Mouse (Mus musculus) liver, embryonic 15.5 days (tissue): ENCODE results near the gene 1810010H24Rik. TPM values are rescaled to one million over a fixed set of nuclear protein-coding genes. Genes with fewer than 3 reads are reported as not detected.

ENCODE experiments used
- ATAC-seq: fragments of 200-750 bp; cut with Nextera tagmentation; 2 replicates; pipeline ENCODE4 v1.8.0; 2017; ENCODE audit warnings: moderate number of reproducible peaks, mild to moderate bottlenecking, moderate library complexity; ENCODE audit not compliant: insufficient read depth
- H3K27ac ChIP-seq: fragments of 300-500 bp; sonication (generic); replicated peaks from 2 replicates; pipeline ENCODE4 v1.5.1; 2015; ENCODE audit warnings: mild to moderate bottlenecking, inconsistent platforms
- H3K27me3 ChIP-seq: fragments of 300-500 bp; sonication (generic); 2 replicates; pipeline ENCODE4 v1.6.1; 2015; ENCODE audit warnings: mild to moderate bottlenecking, inconsistent platforms
- H3K36me3 ChIP-seq: fragments of 300-500 bp; sonication (generic); replicated peaks from 2 replicates; pipeline ENCODE4 v1.6.1; 2015; ENCODE audit warnings: moderate library complexity, mild to moderate bottlenecking, inconsistent platforms
- H3K4me1 ChIP-seq: fragments of 300-500 bp; sonication (generic); replicated peaks from 2 replicates; pipeline ENCODE4 v1.6.1; 2015; ENCODE audit warnings: inconsistent platforms
- H3K4me2 ChIP-seq: fragments of 300-500 bp; sonication (generic); 2 replicates; pipeline ENCODE4 v1.6.1; 2015; ENCODE audit warnings: moderate library complexity, mild to moderate bottlenecking, inconsistent platforms
- H3K4me3 ChIP-seq: fragments of 300-500 bp; sonication (generic); replicated peaks from 2 replicates; pipeline ENCODE4 v1.5.1; 2015; ENCODE audit warnings: mild to moderate bottlenecking, inconsistent platforms
- H3K9ac ChIP-seq: fragments of 300-500 bp; sonication (generic); 2 replicates; pipeline ENCODE4 v1.6.1; 2015; ENCODE audit warnings: moderate library complexity, mild to moderate bottlenecking, inconsistent platforms
- H3K9me3 ChIP-seq: fragments of 300-500 bp; sonication (generic); replicated peaks from 2 replicates; pipeline ENCODE4 v1.6.1; 2016; ENCODE audit warnings: inconsistent platforms
- WGBS: fragments of 180-500 bp; shearing (Covaris S2); methylation state at CpG from one replicate; pipeline ENCODE4 v1.1.7; 2015; ENCODE audit warnings: mixed read lengths; ENCODE audit not compliant: insufficient replicate concordance; 5-methylcytosine and 5-hydroxymethylcytosine counted together
- polyA plus RNA-seq: library from polyadenylated mRNA; unstranded; fragments of >200 nt; fragmentation: Nextera tagmentation; extraction: Ambion mirVana; gene quantifications from 2 replicates; pipeline ENCODE4 v1.2.1, GENCODE M21; 2015

1810010H24Rik gene
- polyA plus RNA-seq, 1 experiment from 2014 or later, result 4.5 TPM

GRCm38 (mm10) chr11:106998651-106999150, 26.8 kb upstream of the 1810010H24Rik start:
- peak overlapping the region; percentile 92 for H3K27ac ChIP-seq
- H3K4me3 ChIP-seq, result peak overlapping the region; percentile 98
- H3K9me3 ChIP-seq, result no peaks in the 10 kb centered on the region
- peaks cover 37% of the 10 kb centered on the region for H3K36me3 ChIP-seq
- H3K9ac ChIP-seq, result peak overlapping the region; percentile 99
- ATAC-seq, result peak; percentile 43
- peaks cover 4% of the 10 kb centered on the region; the same call in 1 of the 2 replicates for H3K27me3 ChIP-seq
- under 1% methylated on average over 26 of the region's 26 CpGs for WGBS
- peak overlapping the region; percentile 59 for H3K4me2 ChIP-seq
- peaks cover 42% of the 10 kb centered on the region for H3K4me1 ChIP-seq

- H3K4me1 ChIP-seq, result peaks cover 37% of the 10 kb centered on the region
Measured at GRCm38 (mm10) chr11:106999151-106999948, 26.1 kb upstream of the 1810010H24Rik start, which contains the start of gene Kpna2. Gene Kpna2, minus strand, starts transcription at chr11:106999541.

GRCm38 (mm10) chr11:106999949-107000513, 25.4 kb upstream of the 1810010H24Rik start:
- Histone ChIP-seq H3K4me3 (peak overlapping the region; percentile 98), H3K36me3 (peaks cover 24% of the 10 kb centered on the region), H3K4me2 (peak overlapping the region; percentile 86), H3K4me1 (peaks cover 31% of the 10 kb centered on the region), H3K9ac (peak overlapping the region; percentile 54), H3K9me3 (no peaks in the 10 kb centered on the region), H3K27ac (peak overlapping the region; percentile 83), H3K27me3 (peaks cover 6% of the 10 kb centered on the region; the same call in 1 of the 2 replicates)
- 74% methylated on average over 9 of the region's 9 CpGs for WGBS
- no peak for ATAC-seq

More at GRCm38 (mm10) chr11:106999151-106999948, 26.1 kb upstream of the 1810010H24Rik start, which contains the start of gene Kpna2:
- Histone ChIP-seq H3K9me3 (no peaks in the 10 kb centered on the region), H3K27ac (peak within 1 kb of the TSS; percentile 92), H3K4me3 (peak within 1 kb of the TSS; percentile 98), H3K9ac (peak within 1 kb of the TSS; percentile 99), H3K36me3 (peaks cover 31% of the 10 kb centered on the region), H3K27me3 (peaks cover 6% of the 10 kb centered on the region; the same call in 1 of the 2 replicates), H3K4me2 (peak within 1 kb of the TSS; percentile 86)
- WGBS, result under 1% methylated on average over 62 of the region's 62 CpGs
- ATAC-seq, result peak; percentile 83

- H3K4me3 ChIP-seq, result no peak overlapping the region
- H3K27ac ChIP-seq, result no peak overlapping the region
- peaks cover 4% of the 10 kb centered on the region for H3K36me3 ChIP-seq
- no peaks in the 10 kb centered on the region for H3K9me3 ChIP-seq
- no peak overlapping the region for H3K4me2 ChIP-seq
- 57% methylated on average over 8 of the region's 8 CpGs for WGBS
- H3K27me3 ChIP-seq, result peaks cover 6% of the 10 kb centered on the region; the same call in 1 of the 2 replicates
- ATAC-seq, result no peak
- H3K9ac ChIP-seq, result no peak overlapping the region
- peaks cover 11% of the 10 kb centered on the region for H3K4me1 ChIP-seq
Measured at GRCm38 (mm10) chr11:107001760-107002675, 23.5 kb upstream of the 1810010H24Rik start.

GRCm38 (mm10) chr11:107005538-107005937, 19.9 kb upstream of the 1810010H24Rik start:
- Histone ChIP-seq H3K9me3 (no peaks in the 10 kb centered on the region), H3K27me3 (peaks cover 21% of the 10 kb centered on the region; the same call in 1 of the 2 replicates), H3K4me3 (no peak overlapping the region), H3K9ac (no peak overlapping the region), H3K36me3 (no peaks in the 10 kb centered on the region), H3K4me1 (no peaks in the 10 kb centered on the region), H3K4me2 (no peak overlapping the region), H3K27ac (no peak overlapping the region)
- WGBS, result 63% methylated on average over 1 of the region's 1 CpGs
- no peak for ATAC-seq

GRCm38 (mm10) chr11:107010447-107010846, 15.0 kb upstream of the 1810010H24Rik start:
- Histone ChIP-seq H3K9ac (no peak overlapping the region), H3K27me3 (peaks cover 15% of the 10 kb centered on the region; the same call in 1 of the 2 replicates), H3K4me2 (no peak overlapping the region), H3K36me3 (no peaks in the 10 kb centered on the region), H3K4me1 (peaks cover 20% of the 10 kb centered on the region), H3K27ac (no peak overlapping the region), H3K9me3 (no peaks in the 10 kb centered on the region), H3K4me3 (no peak overlapping the region)
- WGBS, result 87% methylated on average over 3 of the region's 3 CpGs
- ATAC-seq, result no peak

- WGBS, result 80% methylated on average over 7 of the region's 7 CpGs
- Histone ChIP-seq H3K4me3 (peak overlapping the region; percentile 67; the same call in 1 of the 2 replicates), H3K27me3 (peaks cover 15% of the 10 kb centered on the region; the same call in 1 of the 2 replicates), H3K9me3 (no peaks in the 10 kb centered on the region), H3K9ac (no peak overlapping the region; the same call in 1 of the 2 replicates), H3K4me1 (peaks cover 20% of the 10 kb centered on the region), H3K4me2 (peak overlapping the region; percentile 72; the same call in 1 of the 2 replicates), H3K36me3 (no peaks in the 10 kb centered on the region), H3K27ac (peak overlapping the region; percentile 95; the same call in 1 of the 2 replicates)
- no peak for ATAC-seq
Measured at GRCm38 (mm10) chr11:107011171-107011570, 14.3 kb upstream of the 1810010H24Rik start.

- Histone ChIP-seq H3K4me2 (peak overlapping the region; percentile 72), H3K27ac (peak overlapping the region; percentile 95), H3K4me3 (peak overlapping the region; percentile 67), H3K9ac (peak overlapping the region; percentile 78), H3K36me3 (no peaks in the 10 kb centered on the region), H3K4me1 (peaks cover 20% of the 10 kb centered on the region), H3K27me3 (peaks cover 15% of the 10 kb centered on the region; the same call in 1 of the 2 replicates), H3K9me3 (no peaks in the 10 kb centered on the region)
- no peak for ATAC-seq
- WGBS, result 26% methylated on average over 18 of the region's 18 CpGs
Measured at GRCm38 (mm10) chr11:107011669-107012323, 13.7 kb upstream of the 1810010H24Rik start.

- ATAC-seq, result peak; percentile 91
- H3K36me3 ChIP-seq, result no peaks in the 10 kb centered on the region
- peak overlapping the region; percentile 72 for H3K4me2 ChIP-seq
- no peaks in the 10 kb centered on the region for H3K9me3 ChIP-seq
- peak overlapping the region; percentile 95 for H3K27ac ChIP-seq
- H3K9ac ChIP-seq, result peak overlapping the region; percentile 78
- H3K4me1 ChIP-seq, result peaks cover 20% of the 10 kb centered on the region
- peak overlapping the region; percentile 67 for H3K4me3 ChIP-seq
- WGBS, result under 1% methylated on average over 37 of the region's 37 CpGs
- peaks cover 15% of the 10 kb centered on the region; the same call in 1 of the 2 replicates for H3K27me3 ChIP-seq
Measured at GRCm38 (mm10) chr11:107012324-107013017, 13.0 kb upstream of the 1810010H24Rik start.
